Mouse (Mus musculus) CH12.LX (cell line): ENCODE measurements at regions not wholly inside any gene's neighbourhood (a gene's known extent, or its start where the extent isn't known, plus 50 kb on each side); places are given as distances from the start of the nearest gene placed in this dataset.

Experiments used
- DNase-seq: peaks from one replicate; pipeline ENCODE4 v3.0.0-alpha.2; 2013; ENCODE audit errors: extremely low read depth
- H3K27ac ChIP-seq: 2 replicates; pipeline ENCODE4 v1.5.1; 2012; ENCODE audit warnings: low read depth, mild to moderate bottlenecking, control low read depth, moderate library complexity; ENCODE audit not compliant: insufficient read depth
- H3K27me3 ChIP-seq: replicated peaks from 2 replicates; pipeline ENCODE3; 2012; ENCODE audit warnings: inconsistent platforms
- H3K36me3 ChIP-seq, 2 experiments: replicated peaks in 1 of 2; 2 replicates each; pipeline versions ENCODE3 to v1.6.1; 2012; ENCODE audit warnings: inconsistent platforms in 1 of 2, low read length in 1 of 2, mild to moderate bottlenecking in 1 of 2, mixed read lengths in 1 of 2, moderate library complexity in 1 of 2; ENCODE audit not compliant: control insufficient read depth in 1 of 2, insufficient read depth in 1 of 2
- H3K4me1 ChIP-seq, 2 experiments: 2 replicates each; pipeline ENCODE4 v1.6.1; 2012; ENCODE audit warnings: inconsistent platforms in 1 of 2, moderate library complexity in 1 of 2; ENCODE audit not compliant: insufficient read depth in 2 of 2, control insufficient read depth in 1 of 2
- H3K4me2 ChIP-seq: 2 replicates; pipeline ENCODE4 v1.6.1; 2012; ENCODE audit warnings: low read depth, mild to moderate bottlenecking, control low read depth; ENCODE audit not compliant: poor library complexity, insufficient read depth, severe bottlenecking
- H3K4me3 ChIP-seq, 3 experiments: fragments of 150-350 bp in 1 of 3; sonication (generic) in 1 of 3; replicated peaks in 1 of 3; 2 replicates each; pipeline versions ENCODE3 to v1.5.1; 2011 to 2012; ENCODE audit warnings: low read depth in 2 of 3, low read length in 2 of 3, mild to moderate bottlenecking in 2 of 3, moderate library complexity in 2 of 3, control low read depth in 1 of 3, improper control_type of control experiment in 1 of 3, inconsistent platforms in 1 of 3, mixed read lengths in 1 of 3; ENCODE audit not compliant: poor library complexity in 1 of 3
- H3K79me2 ChIP-seq: replicated peaks from 2 replicates; pipeline ENCODE4 v1.6.1; 2012; ENCODE audit warnings: mild to moderate bottlenecking, moderate library complexity; ENCODE audit not compliant: control insufficient read depth, poor library complexity, insufficient read depth, severe bottlenecking; ENCODE audit errors: extremely low read depth
- H3K9ac ChIP-seq: 2 replicates; pipeline ENCODE4 v1.6.1; 2012; ENCODE audit warnings: low read depth, mild to moderate bottlenecking, control low read depth, moderate library complexity; ENCODE audit not compliant: insufficient read depth
- H3K9me3 ChIP-seq: replicated peaks from 2 replicates; pipeline ENCODE3; 2012; ENCODE audit warnings: low read length, inconsistent platforms, mixed read lengths
- CTCF ChIP-seq, 2 experiments: IDR thresholded peaks in 1 of 2; conservative IDR thresholded peaks in 1 of 2; 2 replicates each; pipeline ENCODE4 v1.5.1; 2011 to 2012; ENCODE audit warnings: low read depth in 2 of 2, low read length in 2 of 2, improper control_type of control experiment in 1 of 2, inconsistent platforms in 1 of 2, mild to moderate bottlenecking in 1 of 2, moderate library complexity in 1 of 2
- E2F4 ChIP-seq: IDR thresholded peaks from 2 replicates; pipeline ENCODE4 v1.6.1; 2011; ENCODE audit warnings: low read depth, low read length, improper control_type of control experiment; ENCODE audit not compliant: insufficient replicate concordance
- ELF1 ChIP-seq: IDR thresholded peaks from 2 replicates; pipeline ENCODE4 v1.6.1; 2014; ENCODE audit warnings: low read depth, mild to moderate bottlenecking, inconsistent platforms, low read length, improper control_type of control experiment
- GABPA ChIP-seq: IDR thresholded peaks from 2 replicates; pipeline ENCODE4 v1.6.1; 2012; ENCODE audit warnings: low read depth, low read length, improper control_type of control experiment, inconsistent platforms; ENCODE audit not compliant: insufficient replicate concordance
- HCFC1 ChIP-seq: IDR thresholded peaks from 2 replicates; pipeline ENCODE4 v1.6.1; 2012; ENCODE audit warnings: low read depth, mild to moderate bottlenecking, inconsistent platforms, low read length, improper control_type of control experiment
- IRF4 ChIP-seq: IDR thresholded peaks from 2 replicates; pipeline ENCODE4 v1.6.1; 2014; ENCODE audit warnings: low read depth, mild to moderate bottlenecking, inconsistent platforms, low read length, improper control_type of control experiment
- MAFK ChIP-seq: IDR thresholded peaks from 2 replicates; pipeline ENCODE4 v1.6.1; 2011; ENCODE audit warnings: low read length, improper control_type of control experiment; ENCODE audit not compliant: insufficient replicate concordance
- MAZ ChIP-seq: IDR thresholded peaks from 2 replicates; pipeline ENCODE4 v1.6.1; 2012; ENCODE audit warnings: low read depth, mild to moderate bottlenecking, inconsistent platforms, low read length, improper control_type of control experiment, moderate library complexity
- MEF2A ChIP-seq: IDR thresholded peaks from 2 replicates; pipeline ENCODE4 v1.6.1; 2014; ENCODE audit warnings: low read depth, mild to moderate bottlenecking, inconsistent platforms, low read length, improper control_type of control experiment, borderline replicate concordance
- MXI1 ChIP-seq: IDR thresholded peaks from 2 replicates; pipeline ENCODE4 v1.6.1; 2011; ENCODE audit warnings: mild to moderate bottlenecking, low read depth, low read length, improper control_type of control experiment
- NELFE ChIP-seq: IDR thresholded peaks from 2 replicates; pipeline ENCODE4 v1.6.1; 2011; ENCODE audit warnings: low read depth, low read length, improper control_type of control experiment
- PAX5 ChIP-seq: IDR thresholded peaks from 2 replicates; pipeline ENCODE4 v1.6.1; 2012; ENCODE audit warnings: low read length, inconsistent platforms, mixed read lengths
- POLR2A ChIP-seq: IDR thresholded peaks from 2 replicates; pipeline ENCODE4 v1.6.1; 2011; ENCODE audit warnings: low read depth, mild to moderate bottlenecking, improper control_type of control experiment, low read length
- RAD21 ChIP-seq: IDR thresholded peaks from 2 replicates; pipeline ENCODE4 v1.6.1; 2011; ENCODE audit warnings: low read depth, mild to moderate bottlenecking, low read length, improper control_type of control experiment, moderate library complexity
- RCOR1 ChIP-seq: conservative IDR thresholded peaks from 2 replicates; pipeline ENCODE4 v1.6.1; 2012; ENCODE audit warnings: low read depth, mild to moderate bottlenecking, inconsistent platforms, low read length, improper control_type of control experiment
- SIN3A ChIP-seq: IDR thresholded peaks from 2 replicates; pipeline ENCODE4 v1.6.1; 2012; ENCODE audit warnings: low read length, improper control_type of control experiment, inconsistent platforms
- SMC3 ChIP-seq: IDR thresholded peaks from 2 replicates; pipeline ENCODE4 v1.6.1; 2011; ENCODE audit warnings: low read depth, low read length, improper control_type of control experiment
- TBP ChIP-seq: conservative IDR thresholded peaks from 2 replicates; pipeline ENCODE4 v1.6.1; 2011; ENCODE audit warnings: low read depth, low read length, improper control_type of control experiment
- UBTF ChIP-seq: IDR thresholded peaks from 2 replicates; pipeline ENCODE4 v1.6.1; 2012; ENCODE audit warnings: low read depth, mild to moderate bottlenecking, inconsistent platforms, low read length, improper control_type of control experiment, moderate library complexity
- USF1 ChIP-seq: IDR thresholded peaks from 2 replicates; pipeline ENCODE4 v1.6.1; 2014; ENCODE audit warnings: low read depth, mild to moderate bottlenecking, inconsistent platforms, low read length, improper control_type of control experiment
- ZC3H11A ChIP-seq: IDR thresholded peaks from 2 replicates; pipeline ENCODE4 v1.6.1; 2012; ENCODE audit warnings: low read depth, mild to moderate bottlenecking, inconsistent platforms, low read length, improper control_type of control experiment
- dilution Hi-C: fragments of 300-500 bp; cut with MboI; formaldehyde crosslinking; loops from 2 replicates; pipeline ENCODE4 v1.14.3; 2020; ENCODE audit warnings: low sequenced_read_pairs; ENCODE audit not compliant: extremely low pct_unique_long_range_greater_than_20kb, extremely low pct_ligation_motif_present
- in situ Hi-C: fragments of 300-500 bp; cut with MboI; formaldehyde crosslinking; loops from 3 replicates; pipeline ENCODE4 v1.14.3; 2019; ENCODE audit warnings: low sequenced_read_pairs, low pct_ligation_motif_present, low pct_unique_long_range_greater_than_20kb, mixed read lengths

- Histone ChIP-seq H3K9me3 (no peaks in the 10 kb centered on the region), H3K27me3 (no peaks in the 10 kb centered on the region), H3K79me2 (no peaks in the 10 kb centered on the region), H3K4me3 (no peak overlapping the region)
- in situ Hi-C loops: no loop called here
- dilution Hi-C loops: no loop called here
- TF ChIP-seq RAD21 (no peak), ELF1 (no peak), ZC3H11A (no peak), UBTF (no peak), RCOR1 (no peak)
- TF ChIP-seq, all 38 proteins: peak for 0
- Histone ChIP-seq H3K27ac (no peak overlapping the region), H3K9ac (no peak overlapping the region), H3K4me1 (peaks cover 0 to 6% of the 10 kb centered on the region in 2 experiments; a peak in 2 of 4 replicates), H3K36me3 (no peaks in the 10 kb centered on the region), H3K4me2 (no peak overlapping the region; the same call in 1 of the 2 replicates)
- DNase-seq: no peak
Measured at GRCm38 (mm10) chr13:84061820-84062480, 160.1 kb upstream of the Tmem161b start.

- no peaks in the 10 kb centered on the region for H3K36me3 ChIP-seq
- no peaks in the 10 kb centered on the region for H3K27me3 ChIP-seq
- H3K4me1 ChIP-seq: peaks cover 0 to 6% of the 10 kb centered on the region in 2 experiments; a peak in 2 of 4 replicates
- H3K4me3 ChIP-seq: no peak overlapping the region
- H3K9me3 ChIP-seq: no peaks in the 10 kb centered on the region
- in situ Hi-C loops: no loop called here
- H3K79me2 ChIP-seq: no peaks in the 10 kb centered on the region
- TF ChIP-seq PAX5 (no peak), TBP (no peak), POLR2A (no peak), ELF1 (no peak), SIN3A (no peak), HCFC1 (no peak), SMC3 (no peak), USF1 (no peak), CTCF (conservative IDR thresholded peaks at IDR 0.05 in 1 of 2, IDR thresholded peaks at IDR 0.05 in 1 of 2; ENCODE audit: low read depth in 2 of 2, low read length in 2 of 2) (no peak), MEF2A (no peak), GABPA (no peak), E2F4 (no peak), MAZ (no peak), MAFK (no peak), IRF4 (no peak), MXI1 (no peak), NELFE (no peak), RCOR1 (no peak), UBTF (no peak)
- no peak overlapping the region for H3K9ac ChIP-seq
- H3K4me2 ChIP-seq: no peak overlapping the region
- no peak for DNase-seq
- H3K27ac ChIP-seq: no peak overlapping the region
- dilution Hi-C loops: no loop called here
Measured at GRCm38 (mm10) chr13:84062616-84063015, 159.5 kb upstream of the Tmem161b start.
